Mouse (Mus musculus): Measurements from ENCODE around the gene Cdh7.
"Not testable (repeated sequence)": the region's sequence is repeated elsewhere in the genome, so short reads cannot be mapped to it uniquely, and the experiment has no call there.

Gene Cdh7

DNA sequence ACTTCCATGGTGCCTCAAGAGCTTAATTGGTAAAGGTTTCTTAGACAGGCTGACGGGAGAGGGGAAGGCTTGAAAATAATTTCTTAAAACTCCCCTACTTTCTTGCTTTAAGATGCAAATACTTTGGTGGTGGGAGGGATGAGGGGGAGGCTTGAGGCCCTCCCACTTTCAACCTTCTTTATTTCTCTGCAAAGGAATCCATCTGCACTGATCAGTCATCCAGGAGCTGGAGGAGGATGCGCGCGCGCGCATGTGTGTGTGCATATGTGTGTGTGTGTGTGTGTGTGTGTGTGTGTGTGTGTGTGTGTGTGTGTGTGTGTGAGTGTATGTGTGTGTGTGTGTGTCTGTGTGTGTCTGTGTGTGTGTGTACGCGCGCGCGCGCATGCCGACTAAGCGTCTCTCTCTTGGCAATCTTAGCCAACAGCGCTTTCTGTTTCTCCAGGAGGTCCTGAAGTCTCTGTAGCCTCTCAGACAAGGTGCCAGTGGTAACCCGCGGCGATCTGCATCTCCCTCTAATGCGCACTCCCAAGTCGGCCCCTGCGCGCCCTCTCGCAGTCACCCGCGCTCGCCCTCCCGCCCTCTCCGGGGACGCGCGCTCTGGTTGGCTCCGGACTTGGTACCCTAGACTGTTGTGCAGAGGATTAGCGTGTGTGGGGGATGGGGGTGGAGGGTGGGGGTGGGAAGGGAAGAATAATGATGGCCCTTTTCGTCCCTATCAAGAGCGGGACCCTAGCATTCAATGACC, at the start of gene Cdh7:
TSS of gene Cdh7 (plus strand) at position 368 of the 745 bp plus-strand sequence.
- DNase-seq (ENCODE audit: low read depth, low spot score), result no peak

DNA sequence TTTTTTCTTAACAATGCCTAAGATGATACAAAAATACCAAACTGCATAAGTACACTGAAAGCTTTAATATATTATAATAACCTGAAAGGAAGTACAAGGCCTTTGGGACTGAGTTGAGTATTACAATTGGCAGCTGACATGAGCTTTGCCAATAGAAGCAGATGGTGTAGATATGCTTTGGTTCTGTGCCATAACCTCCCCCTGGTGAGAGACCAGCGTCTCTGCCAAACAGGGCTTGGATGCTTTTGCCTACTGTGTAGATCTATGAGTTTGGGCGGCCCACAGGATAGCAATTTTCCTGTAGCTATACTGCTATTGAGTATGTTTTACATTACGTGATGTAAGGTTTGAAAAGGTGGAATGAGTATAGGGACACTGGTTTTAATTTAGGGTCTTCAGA, 49.6 kb upstream of the Cdh7 start:
- DNase-seq (ENCODE audit: low read depth, low spot score), result no peak

DNA sequence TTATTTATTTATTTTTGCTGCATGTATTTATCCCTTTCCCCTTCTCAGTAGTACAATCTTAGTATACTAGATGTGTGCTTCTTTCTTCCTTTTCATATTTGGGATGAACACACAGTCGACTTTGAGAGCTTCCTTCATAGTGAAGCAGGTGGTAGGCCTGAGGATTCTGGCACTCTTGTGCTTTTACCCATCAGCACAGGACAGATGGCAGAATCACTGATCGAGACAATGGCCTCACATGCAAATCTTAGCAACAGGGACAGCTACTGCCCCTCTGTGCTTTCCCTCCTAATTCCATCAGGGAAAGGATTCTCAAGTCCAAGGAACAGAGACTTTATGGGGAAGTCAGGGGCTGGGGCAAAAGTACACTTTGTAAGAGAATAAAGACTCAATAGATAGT, 33.7 kb upstream of the Cdh7 start:
- DNase-seq (ENCODE audit: low read depth, low spot score), result no peak

DNA sequence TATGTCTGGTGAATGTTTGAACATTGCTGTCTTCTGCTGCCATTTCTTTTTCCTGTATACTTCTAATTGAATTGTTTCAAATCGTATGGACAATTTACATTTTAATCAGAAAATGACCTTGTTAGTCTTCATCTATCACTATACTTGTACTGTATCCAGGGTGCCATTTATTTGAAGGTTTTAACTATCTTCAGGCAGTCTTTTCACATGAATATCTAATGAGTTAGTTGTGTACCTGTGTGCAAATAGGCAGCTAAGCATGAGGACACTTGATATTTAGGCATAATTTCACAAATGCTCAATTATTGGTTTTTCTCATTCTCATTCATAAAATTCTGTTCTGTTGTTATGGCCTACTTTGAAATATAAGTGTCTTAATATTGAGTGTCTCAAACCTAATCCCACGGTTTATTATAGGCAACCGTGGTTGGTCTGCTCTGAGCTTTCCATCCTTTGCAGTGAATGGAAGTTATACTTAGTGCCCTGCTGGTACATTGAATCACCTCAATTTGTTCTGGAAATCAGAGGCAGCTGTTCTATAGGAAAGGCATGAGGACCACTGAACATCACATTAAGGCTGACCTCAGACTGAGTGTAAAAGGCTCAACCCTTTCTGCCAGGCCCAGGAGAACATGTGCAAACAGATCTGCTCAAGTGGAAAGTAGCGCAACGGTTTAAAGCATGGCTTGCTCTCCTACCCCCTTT, 10.4 kb upstream of the Cdh7 start:
- no peak for DNase-seq (ENCODE audit: low read depth, low spot score)

DNA sequence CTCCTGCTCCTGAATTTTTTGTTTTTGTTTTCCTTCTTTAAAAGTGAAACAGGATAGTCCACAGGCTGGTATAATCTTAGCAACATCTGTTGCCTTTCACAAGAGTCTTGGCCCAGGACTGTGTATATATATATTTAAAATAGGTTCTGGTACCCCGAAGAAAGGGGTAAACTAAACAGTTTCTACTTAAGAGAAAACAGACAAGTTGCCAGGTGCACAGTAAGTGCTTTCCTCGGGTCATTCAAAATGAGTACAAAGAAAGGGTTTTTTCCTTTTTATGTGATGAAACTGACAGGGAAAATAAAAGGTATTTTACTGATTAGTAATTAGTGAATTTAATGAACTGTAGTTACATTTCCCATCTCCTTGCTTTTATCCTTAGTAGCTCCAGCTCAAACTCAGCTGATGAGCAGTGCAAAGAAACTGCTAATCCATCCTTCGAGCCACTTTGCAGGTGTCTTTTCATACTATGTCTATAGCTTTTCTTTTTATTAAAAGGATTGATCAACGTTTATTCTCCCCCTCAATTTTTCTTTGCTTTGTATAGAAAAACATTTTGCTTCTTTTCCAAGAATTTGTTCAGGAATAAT, 9.7 kb upstream of the Cdh7 start:
- no peak for DNase-seq (ENCODE audit: low read depth, low spot score)

DNA sequence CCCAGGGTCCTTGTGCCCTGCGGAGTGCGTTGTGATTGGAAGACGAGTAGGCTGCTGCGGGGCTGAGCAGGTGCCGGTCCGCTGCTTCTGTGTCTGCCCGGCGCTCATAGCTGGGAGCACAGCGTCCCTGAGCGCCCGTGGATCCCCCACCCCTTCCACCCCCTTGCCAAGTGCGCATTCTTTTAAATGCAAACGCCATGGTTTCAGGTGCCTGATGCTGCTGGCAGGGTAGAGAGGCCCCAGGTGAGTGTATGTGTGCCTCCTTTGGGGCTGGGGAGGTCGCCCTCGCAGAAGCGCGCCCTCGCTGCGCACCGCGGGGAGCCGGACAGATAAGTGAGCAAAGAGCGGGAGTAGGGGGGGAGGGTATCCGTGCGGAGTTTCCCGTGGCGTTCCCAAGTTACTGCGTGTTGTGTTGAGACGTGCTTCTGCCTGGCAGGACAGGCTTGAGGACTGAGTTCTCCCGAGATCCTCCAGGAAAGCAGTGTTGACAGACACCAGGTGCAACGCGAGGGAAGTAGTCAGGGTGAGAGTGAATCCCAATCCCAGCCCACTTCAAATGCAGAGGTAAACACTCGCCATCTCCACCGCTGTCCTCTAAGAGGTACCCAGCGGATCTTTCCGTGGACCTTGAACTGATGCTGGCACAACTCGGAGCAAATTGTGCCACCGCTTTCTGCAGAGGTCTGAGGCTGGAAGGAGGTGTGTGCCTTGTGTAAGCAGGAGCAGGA, 742 bp downstream of the Cdh7 start:
- no peak for DNase-seq (ENCODE audit: low read depth, low spot score)

DNA sequence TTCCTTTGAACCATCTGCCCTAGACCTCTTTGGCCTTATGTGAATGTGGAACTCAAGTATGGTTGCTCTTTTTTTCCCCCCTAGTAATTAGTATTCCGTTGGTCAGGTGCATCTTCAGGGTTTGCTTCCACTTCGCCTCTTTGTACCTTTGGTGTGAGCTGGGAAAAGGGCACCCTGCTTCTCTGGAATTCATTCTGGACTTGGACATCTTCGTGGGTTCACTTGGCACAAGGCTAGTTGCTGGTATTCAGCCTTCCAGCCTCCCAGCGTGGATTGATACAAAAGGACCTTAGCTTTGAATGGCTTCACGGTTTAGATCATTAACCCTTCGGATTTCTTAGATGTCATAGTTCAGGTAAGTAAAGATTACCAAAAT, 1.3 kb downstream of the Cdh7 start:
- no peak for DNase-seq (ENCODE audit: low read depth, low spot score)

DNA sequence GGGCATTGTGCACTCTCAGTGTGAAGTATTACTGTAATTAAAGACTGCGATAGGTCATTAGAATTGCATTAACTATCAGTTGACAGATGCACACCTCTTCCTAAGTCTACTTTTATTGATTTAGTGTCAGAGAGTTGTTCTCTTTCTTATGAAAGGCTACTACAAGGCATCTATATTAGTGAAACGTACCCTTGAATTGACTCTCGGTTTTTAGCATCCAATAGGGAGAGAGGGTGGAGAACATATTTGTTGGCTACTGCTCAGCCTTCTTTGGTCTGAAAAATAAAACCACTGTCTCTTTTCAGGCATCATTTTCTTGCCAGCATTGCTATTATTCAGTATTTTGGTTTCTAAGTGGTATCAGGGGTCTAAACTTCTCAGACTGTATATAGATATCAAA, 2.5 kb downstream of the Cdh7 start:
- DNase-seq (ENCODE audit: low read depth, low spot score), result no peak

DNA sequence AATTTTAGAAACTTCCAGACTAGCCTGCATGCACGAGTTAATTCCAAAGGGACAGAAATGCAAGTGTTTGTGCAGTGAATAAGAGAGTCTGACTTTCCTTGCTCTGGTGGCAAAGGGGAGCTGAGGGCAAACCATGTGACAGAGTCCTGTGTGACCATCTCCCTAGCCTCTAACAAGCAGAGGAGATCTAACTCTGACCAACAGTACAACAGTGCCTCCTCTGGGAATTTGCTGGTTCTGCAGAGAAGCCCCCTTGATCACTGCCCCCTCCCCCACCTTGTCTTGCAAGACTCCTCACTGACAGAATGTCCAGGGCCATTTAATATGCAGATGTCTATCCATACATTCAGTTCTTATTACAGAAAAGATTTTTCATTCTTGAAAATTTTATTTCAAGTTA, 3.2 kb downstream of the Cdh7 start:
- peak; percentile 50 for DNase-seq (ENCODE audit: low read depth, low spot score)

DNA sequence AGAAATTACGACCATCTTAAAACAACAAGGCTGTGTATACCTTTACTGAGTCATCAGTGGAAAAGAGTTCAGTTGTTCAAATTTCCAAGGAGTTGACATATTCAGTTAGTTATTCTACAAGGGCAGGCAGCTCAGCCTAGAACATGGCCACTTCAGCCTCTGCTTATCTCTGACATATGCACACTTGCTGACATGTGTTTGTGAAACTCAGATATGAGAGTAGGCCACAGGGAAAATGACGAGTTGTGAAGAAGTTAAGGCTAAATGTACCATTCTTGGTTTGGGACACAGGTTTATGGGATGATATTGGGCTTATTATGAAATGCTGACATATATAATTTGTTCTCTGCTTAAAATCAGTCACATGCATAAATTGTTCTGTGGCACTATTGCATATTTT, 7.3 kb downstream of the Cdh7 start:
- no peak for DNase-seq (ENCODE audit: low read depth, low spot score)

DNA sequence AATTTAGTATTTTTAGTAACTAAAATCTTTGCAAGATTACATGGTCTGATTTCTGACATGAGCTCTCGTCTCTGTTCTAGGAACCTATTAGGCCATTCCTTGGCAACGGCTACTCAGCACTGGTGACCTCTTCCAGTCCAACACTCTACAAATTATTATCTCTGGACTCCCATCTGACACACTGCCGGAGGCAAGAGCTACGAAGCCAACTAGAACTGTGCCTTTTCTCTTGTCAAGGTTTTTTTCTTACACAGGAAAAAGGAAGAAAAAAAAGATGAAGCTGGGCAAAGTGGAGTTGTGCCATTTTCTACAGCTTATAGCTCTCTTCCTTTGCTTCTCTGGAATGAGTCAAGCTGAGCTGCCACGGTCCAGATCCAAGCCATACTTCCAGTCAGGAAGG, 11.7 kb downstream of the Cdh7 start:
- no peak for DNase-seq (ENCODE audit: low read depth, low spot score)

DNA sequence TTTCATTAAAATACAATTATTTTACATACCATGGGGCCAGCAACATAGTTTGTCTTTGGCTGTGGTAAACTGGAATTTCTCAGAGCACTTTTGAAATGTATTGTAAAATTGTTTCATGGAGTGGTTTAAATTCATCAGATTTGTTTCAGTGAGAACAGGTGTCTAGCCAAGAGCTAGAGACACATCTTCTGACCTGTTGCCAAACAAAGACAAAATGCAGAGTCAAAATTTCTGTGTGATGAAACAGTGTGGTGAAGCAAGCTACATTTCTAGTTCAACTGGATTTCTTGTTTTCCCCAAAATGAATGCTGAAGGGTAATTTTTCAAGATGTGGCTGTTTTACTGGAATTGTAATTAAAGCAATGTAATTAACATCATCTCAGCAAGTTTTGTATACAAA, 22.2 kb downstream of the Cdh7 start:
- DNase-seq (ENCODE audit: low read depth, low spot score), result no peak

DNA sequence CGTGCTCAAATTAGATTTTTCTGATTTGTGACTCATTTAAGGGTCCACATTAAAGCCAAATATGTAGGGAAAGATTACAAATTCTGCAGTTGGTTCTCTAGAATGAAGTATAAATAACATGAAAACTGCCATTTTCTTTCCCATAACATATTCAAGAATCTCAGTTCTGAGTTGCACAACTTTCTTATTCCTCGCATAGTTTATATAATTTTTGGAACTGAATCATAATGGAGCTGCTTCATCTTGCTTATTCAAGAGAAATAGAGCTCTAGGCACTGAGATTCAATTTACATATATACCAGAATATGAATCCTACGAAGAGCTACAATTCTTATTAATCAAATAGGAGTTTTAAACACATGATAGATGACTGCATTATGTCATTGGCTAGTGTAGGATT, 22.8 kb downstream of the Cdh7 start:
- DNase-seq (ENCODE audit: low read depth, low spot score), result no peak

DNA sequence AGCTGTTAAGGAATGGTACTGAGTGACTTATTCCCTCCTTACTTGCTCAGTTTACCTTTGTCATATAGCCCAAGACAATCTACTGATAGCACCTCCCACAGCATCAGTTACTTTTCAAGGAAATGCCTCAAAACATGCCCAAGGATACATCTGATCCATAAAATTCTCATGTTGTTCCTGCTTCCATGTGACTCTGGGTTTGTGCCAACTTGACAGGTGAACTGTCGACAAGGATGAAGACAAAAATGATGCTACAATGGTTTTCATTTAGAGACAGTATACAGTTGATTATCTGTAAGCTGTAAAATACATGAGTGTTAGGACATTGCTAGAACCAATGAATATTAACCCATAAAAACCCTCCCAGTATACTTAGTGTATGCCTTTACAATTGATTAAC, 29.9 kb downstream of the Cdh7 start:
- DNase-seq (ENCODE audit: low read depth, low spot score), result no peak

DNA sequence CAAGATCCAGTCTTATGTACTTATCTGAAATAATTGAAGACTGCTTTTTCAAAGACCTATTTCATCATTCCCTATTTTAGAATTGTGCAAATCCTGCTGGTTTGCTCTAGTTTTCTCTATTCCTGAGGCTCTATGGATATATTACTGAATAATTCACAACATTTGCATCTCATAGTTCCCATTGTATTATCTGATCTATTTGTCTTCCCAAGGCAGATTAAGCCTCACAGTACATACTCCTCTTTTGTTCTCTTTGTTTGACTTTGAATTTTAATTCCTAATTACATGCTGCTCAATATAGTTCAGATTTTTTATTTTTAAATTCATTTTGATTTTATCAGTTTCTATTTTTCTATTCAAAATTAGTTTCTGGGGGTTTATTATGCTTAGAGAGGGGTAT, 74.1 kb downstream of the Cdh7 start:
- DNase-seq (ENCODE audit: low read depth, low spot score), result no peak

DNA sequence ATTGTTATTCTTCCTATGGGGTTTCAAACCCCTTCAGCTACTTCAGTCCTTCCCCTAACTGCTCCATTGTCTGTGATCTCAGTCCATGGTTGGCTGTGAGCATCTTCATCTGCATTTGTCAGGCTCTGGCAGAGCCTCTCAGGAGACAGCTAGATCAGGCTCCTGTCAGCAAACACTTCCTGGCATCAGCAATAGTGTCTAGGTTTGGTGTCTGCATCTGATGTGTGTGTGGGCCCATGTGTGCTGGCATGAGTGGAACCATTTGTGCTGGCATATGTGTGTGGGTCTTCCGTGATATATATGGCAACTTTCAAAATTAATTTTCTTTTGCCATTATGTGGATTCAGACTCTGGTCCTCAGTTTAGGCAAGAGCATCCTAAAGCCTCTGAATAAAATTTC, 85.2 kb downstream of the Cdh7 start:
- DNase-seq (ENCODE audit: low read depth, low spot score), result no peak

DNA sequence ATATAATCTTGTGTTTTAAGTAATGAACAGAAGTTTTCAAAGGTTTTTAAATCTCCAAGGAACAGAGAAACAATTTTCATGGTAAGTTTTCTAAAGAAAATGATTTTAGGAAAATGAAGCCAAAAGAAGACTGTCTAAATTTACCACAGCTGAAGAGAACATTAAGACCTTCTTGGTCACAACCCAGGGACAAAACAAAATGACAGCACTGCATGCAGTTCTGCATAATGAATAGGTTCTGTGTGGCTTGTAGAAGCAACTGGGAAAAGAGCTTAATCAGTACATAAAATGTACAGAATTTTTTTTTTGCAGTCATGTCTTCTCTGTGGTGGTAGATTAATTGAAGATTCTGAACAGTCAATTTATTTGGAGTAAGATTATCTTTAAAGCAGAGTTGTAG, 96.2 kb downstream of the Cdh7 start:
- DNase-seq (ENCODE audit: low read depth, low spot score), result no peak

DNA sequence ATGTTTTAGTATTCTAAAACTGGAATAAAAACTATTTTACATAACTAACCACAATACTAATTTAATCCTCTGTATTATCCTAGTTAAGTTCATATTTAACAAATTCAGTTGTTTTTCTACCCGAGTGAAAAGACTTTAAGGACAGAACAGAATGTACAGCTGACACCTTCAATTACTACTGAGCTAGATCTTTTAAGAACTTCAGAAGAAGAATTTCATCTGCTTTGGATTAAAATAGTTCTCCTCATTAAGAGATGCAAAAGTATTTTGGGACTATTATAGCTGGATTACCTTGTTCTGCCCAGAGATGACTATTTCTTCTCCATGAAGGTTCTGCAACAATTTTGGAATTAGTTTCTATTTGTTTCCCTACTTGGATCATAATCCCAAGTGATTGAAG, 135.8 kb downstream of the Cdh7 start:
- DNase-seq (ENCODE audit: low read depth, low spot score), result no peak

DNA sequence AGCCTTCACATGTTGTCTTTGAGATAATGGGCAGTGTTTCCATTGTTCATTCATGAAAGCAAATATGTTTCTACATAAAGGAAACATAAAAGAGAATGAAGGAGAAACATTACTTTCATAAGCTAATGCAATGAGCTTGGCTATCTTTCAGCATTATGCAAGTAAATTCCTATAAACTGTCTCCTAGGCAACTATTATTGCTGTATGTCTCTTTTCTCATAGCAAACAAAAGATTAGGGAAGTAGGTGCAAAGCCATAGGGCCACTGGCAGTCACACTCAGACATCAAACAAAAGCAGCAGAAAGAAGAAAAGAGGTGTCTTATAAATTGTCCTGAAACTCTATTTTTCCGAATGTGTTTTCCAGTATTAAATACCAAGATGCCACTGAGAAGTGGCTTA, 136.6 kb downstream of the Cdh7 start:
- no peak for DNase-seq (ENCODE audit: low read depth, low spot score)

DNA sequence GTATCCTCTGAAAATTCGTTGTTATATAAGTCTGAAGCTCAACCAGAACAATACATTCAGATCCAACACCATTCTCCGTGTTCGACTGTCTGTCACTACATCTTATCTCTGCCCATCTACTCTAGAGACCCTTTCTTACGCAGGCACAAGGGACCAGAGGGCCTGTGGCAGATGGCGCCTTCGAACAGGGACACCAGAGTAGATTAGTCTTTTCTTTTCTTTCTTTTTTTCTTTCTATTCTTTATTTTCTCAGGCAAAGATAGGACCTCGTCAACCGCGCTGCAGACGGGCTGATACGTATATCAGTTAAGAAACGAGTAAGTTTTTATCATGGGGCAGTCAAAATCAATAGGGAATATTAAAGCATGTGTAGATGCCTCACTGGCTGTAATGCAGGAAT, 189.2 kb downstream of the Cdh7 start:
- DNase-seq (ENCODE audit: low read depth, low spot score), result not testable (repeated sequence)
